Mouse (Mus musculus) heart, adult 2 months (tissue): Measurements from ENCODE around the gene Phf10.

Source experiments
- CTCF ChIP-seq: fragments of 200-600 bp; IDR thresholded peaks from 2 replicates; pipeline ENCODE4 v1.8.1; 2022; ENCODE audit warnings: antibody characterized with exemption, mild to moderate bottlenecking, moderate library complexity
- EP300 ChIP-seq: fragments of 200-500 bp; IDR thresholded peaks from 2 replicates; pipeline ENCODE4 v1.6.1; 2011; ENCODE audit warnings: low read depth, low read length, control low read depth; ENCODE audit not compliant: insufficient read depth
- POLR2A ChIP-seq: fragments of 200-500 bp; IDR thresholded peaks from 2 replicates; pipeline ENCODE4 v1.6.1; 2011; ENCODE audit warnings: mild to moderate bottlenecking, low read depth, low read length, control low read depth; ENCODE audit not compliant: insufficient read depth

DNA sequence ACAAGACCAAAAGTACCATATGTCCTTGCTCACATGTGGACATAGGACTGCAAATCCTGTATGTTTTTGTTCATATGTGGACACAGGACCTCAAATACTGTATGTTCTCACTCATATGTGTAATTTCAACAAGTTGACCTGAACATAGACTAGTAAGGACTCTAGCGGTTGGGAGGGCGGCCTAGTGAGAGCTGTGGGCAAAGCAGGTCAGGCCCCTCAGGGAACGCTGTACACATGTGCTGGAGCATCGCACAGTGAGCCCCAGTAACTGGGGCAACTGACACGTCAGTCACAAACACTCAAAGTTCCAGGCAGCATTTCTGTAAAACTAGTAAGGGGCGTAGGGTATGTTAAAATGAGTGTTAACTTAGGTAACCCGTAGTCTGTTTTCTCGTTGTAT is 48.1 kb downstream of the Phf10 start:
- TF ChIP-seq POLR2A = no peak
- TF ChIP-seq EP300 = no peak
- TF ChIP-seq CTCF = no peak
